In the genomic region with DNA sequence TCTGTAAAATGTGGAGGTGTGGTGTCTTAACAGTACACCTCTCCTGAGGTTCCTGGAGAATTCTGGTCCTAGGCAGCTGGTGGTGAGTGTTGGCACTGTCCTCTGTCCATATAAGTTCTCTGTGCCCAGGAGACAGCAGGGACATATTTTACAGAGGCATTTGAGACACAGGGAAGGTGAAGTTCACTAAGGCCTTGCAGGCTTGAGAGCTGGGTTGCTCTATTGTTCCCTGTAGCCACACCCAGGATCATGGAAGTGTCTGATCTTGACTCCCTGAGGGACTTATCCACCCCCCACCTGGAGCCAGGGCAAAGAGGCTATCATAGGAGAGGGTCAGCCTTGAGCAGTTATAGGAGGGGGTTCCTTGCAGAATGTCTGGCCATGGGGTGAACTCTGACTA, we compare ENCODE assay signal across 9 mouse cellular contexts. TPM values are rescaled to one million over a fixed set of nuclear protein-coding genes. Genes with fewer than 3 reads are reported as not detected.
A peak's percentile ranks its signal among the peaks of the same experiment; 100 is the strongest.
DNase-seq lines count a peak whose midpoint lies in the region; ATAC-seq and TF ChIP-seq lines count a peak whose summit lies in the region.
"Had no signal": no experiment of that assay in that cellular context is flagged by ENCODE, and none has a peak within 500 bp of the region (broad histone marks: within the 10 kb centered on the region; RNA-seq: fewer than 3 reads in every experiment).

No protein-coding gene starts in this region.

- H3K27ac ChIP-seq in heart, embryonic 14.5 days (replicated peaks in 1 of 2; ENCODE audit: control insufficient read depth in 1 of 2, insufficient read depth in 1 of 2, low read depth in 2 of 2, low read length in 2 of 2) = no peak overlapping the region
- H3K27ac ChIP-seq in CH12.LX (ENCODE audit: insufficient read depth, low read depth) = no peak overlapping the region
- H3K27ac ChIP-seq in forebrain, embryonic 16.5 days (ENCODE audit: low read length) = no peak overlapping the region
- H3K27ac ChIP-seq in liver, embryonic 16.5 days (ENCODE audit: low read length) = peak overlapping the region; percentile 21
- H3K27ac ChIP-seq: embryonic facial prominence, embryonic 13.5 days had no signal

- H3K27me3 ChIP-seq in heart, embryonic 14.5 days (ENCODE audit: control insufficient read depth, insufficient read depth, low read length) = no peaks in the 10 kb centered on the region
- H3K27me3 ChIP-seq in CH12.LX (replicated peaks) = peaks cover 82% of the 10 kb centered on the region
- H3K27me3 ChIP-seq in forebrain, embryonic 16.5 days (replicated peaks; ENCODE audit: control insufficient read depth, insufficient read depth, low read length) = no peaks in the 10 kb centered on the region
- H3K27me3 ChIP-seq in liver, embryonic 16.5 days (ENCODE audit: control insufficient read depth, insufficient read depth, low read depth, low read length) = no peaks in the 10 kb centered on the region
- H3K27me3 ChIP-seq: embryonic facial prominence, embryonic 13.5 days had no signal

- H3K4me1 ChIP-seq in heart, embryonic 14.5 days (ENCODE audit: control insufficient read depth in 2 of 2, insufficient read depth in 2 of 2, low read length in 2 of 2) = peaks cover 9 to 11% of the 10 kb centered on the region in 2 experiments; a peak in 3 of 4 replicates
- H3K4me1 ChIP-seq in CH12.LX (ENCODE audit: control insufficient read depth in 1 of 2, insufficient read depth in 2 of 2) = peaks cover 0 to 3% of the 10 kb centered on the region in 2 experiments; a peak in 1 of 4 replicates
- H3K4me1 ChIP-seq in forebrain, embryonic 16.5 days (replicated peaks; ENCODE audit: control insufficient read depth, insufficient read depth, low read length) = no peaks in the 10 kb centered on the region; the same call in 1 of the 2 replicates
- H3K4me1 ChIP-seq in liver, embryonic 16.5 days (ENCODE audit: control insufficient read depth, low read depth, low read length) = no peaks in the 10 kb centered on the region; the same call in none of the 2 replicates
- H3K4me1 ChIP-seq: embryonic facial prominence, embryonic 13.5 days had no signal

- H3K79me2 ChIP-seq in CH12.LX (replicated peaks; ENCODE audit: control insufficient read depth, extremely low read depth, insufficient read depth, poor library complexity, severe bottlenecking) = no peaks in the 10 kb centered on the region

- no peak for TF ChIP-seq RAD21 in CH12.LX (IDR thresholded peaks at IDR 0.05; ENCODE audit: low read depth, low read length)

- in situ Hi-C loops in CH12.LX (cut with MboI; ENCODE audit: low pct_ligation_motif_present, low pct_unique_long_range_greater_than_20kb, low sequenced_read_pairs) = no loop called here

- no peak overlapping the region; the same call in 1 of the 2 replicates for H3K4me2 ChIP-seq in heart, embryonic 14.5 days (ENCODE audit: low read length)
- peak overlapping the region; percentile 62 for H3K4me2 ChIP-seq in CH12.LX (ENCODE audit: insufficient read depth, low read depth, poor library complexity, severe bottlenecking)
- peak overlapping the region; percentile 23; the same call in 1 of the 2 replicates for H3K4me2 ChIP-seq in forebrain, embryonic 16.5 days (ENCODE audit: low read length)
- H3K4me2 ChIP-seq in liver, embryonic 16.5 days (ENCODE audit: low read depth, low read length) = peak overlapping the region; percentile 52

- no peak for TF ChIP-seq POLR2A in CH12.LX (IDR thresholded peaks at IDR 0.05; ENCODE audit: low read depth, low read length)

- no peak for TF ChIP-seq EP300 in CH12.LX (IDR thresholded peaks at IDR 0.05; ENCODE audit: low read length)

- DNase-seq in heart, adult 9 months (ENCODE audit: low spot score in 2 of 2) = no peak
- DNase-seq in CH12.LX (ENCODE audit: extremely low read depth) = no peak
- no peak for DNase-seq in thymus, postnatal 10 days (ENCODE audit: low spot score in 2 of 2)
- DNase-seq in embryo, embryonic 10.5 days (ENCODE audit: low spot score) = no peak

- H3K9ac ChIP-seq in heart, embryonic 14.5 days (ENCODE audit: low read length) = 0 out of 2 replicates have a peak overlapping the region, but pooled peaks have one; percentile 16
- H3K9ac ChIP-seq in CH12.LX (ENCODE audit: insufficient read depth, low read depth) = no peak overlapping the region
- H3K9ac ChIP-seq in forebrain, embryonic 16.5 days (replicated peaks; ENCODE audit: low read depth, low read length) = peak overlapping the region; percentile 29
- H3K9ac ChIP-seq in liver, embryonic 16.5 days (ENCODE audit: low read depth, low read length) = peak overlapping the region; percentile 38
- H3K9ac ChIP-seq: embryonic facial prominence, embryonic 13.5 days had no signal

- no peak for TF ChIP-seq CTCF in CH12.LX (conservative IDR thresholded peaks at IDR 0.05 in 1 of 2, IDR thresholded peaks at IDR 0.05 in 1 of 2; ENCODE audit: low read depth in 2 of 2, low read length in 2 of 2)

- no peaks in the 10 kb centered on the region for H3K9me3 ChIP-seq in heart, embryonic 14.5 days (ENCODE audit: control insufficient read depth, low read length)
- H3K9me3 ChIP-seq in CH12.LX (replicated peaks; ENCODE audit: low read length) = no peaks in the 10 kb centered on the region
- no peaks in the 10 kb centered on the region for H3K9me3 ChIP-seq in forebrain, embryonic 16.5 days (ENCODE audit: control insufficient read depth, low read length)
- no peaks in the 10 kb centered on the region for H3K9me3 ChIP-seq in liver, embryonic 16.5 days (replicated peaks; ENCODE audit: control insufficient read depth, low read length)
- H3K9me3 ChIP-seq: embryonic facial prominence, embryonic 13.5 days had no signal

- no peak for ATAC-seq in heart, embryonic 14.5 days (ENCODE audit: insufficient number of reproducible peaks, insufficient read depth, low FRiP score, low read depth)
- no peak for ATAC-seq in forebrain, embryonic 16.5 days
- no peak for ATAC-seq in liver, embryonic 16.5 days (ENCODE audit: low read depth)
- ATAC-seq in megakaryocyte progenitor cell, adult 5-6 weeks (replicated peaks; ENCODE audit: poor library complexity) = no peak

- H3K36me3 ChIP-seq in heart, embryonic 14.5 days (ENCODE audit: control insufficient read depth, insufficient read depth, low read length) = no peaks in the 10 kb centered on the region
- H3K36me3 ChIP-seq in CH12.LX (replicated peaks in 1 of 2; ENCODE audit: control insufficient read depth in 1 of 2, insufficient read depth in 1 of 2, low read length in 1 of 2) = no peaks in the 10 kb centered on the region
- no peaks in the 10 kb centered on the region for H3K36me3 ChIP-seq in forebrain, embryonic 16.5 days (ENCODE audit: control insufficient read depth, insufficient read depth)
- no peaks in the 10 kb centered on the region for H3K36me3 ChIP-seq in liver, embryonic 16.5 days (ENCODE audit: control insufficient read depth, insufficient read depth)
- H3K36me3 ChIP-seq: embryonic facial prominence, embryonic 13.5 days had no signal

- dilution Hi-C loops in CH12.LX (cut with MboI; ENCODE audit: extremely low pct_ligation_motif_present, extremely low pct_unique_long_range_greater_than_20kb, low sequenced_read_pairs) = no loop called here

- no peak overlapping the region for H3K4me3 ChIP-seq in heart, embryonic 14.5 days (ENCODE audit: control insufficient read depth in 1 of 2, insufficient read depth in 1 of 2, low read depth in 1 of 2, low read length in 2 of 2)
- no peak overlapping the region for H3K4me3 ChIP-seq in CH12.LX (replicated peaks in 1 of 3; ENCODE audit: low read depth in 2 of 3, low read length in 2 of 3, poor library complexity in 1 of 3)
- peak overlapping the region; percentile 5 for H3K4me3 ChIP-seq in forebrain, embryonic 16.5 days (replicated peaks; ENCODE audit: low read length)
- peak overlapping the region; percentile 45 for H3K4me3 ChIP-seq in liver, embryonic 16.5 days (ENCODE audit: low read depth, low read length)

TF ChIP-seq in CH12.LX, 34 proteins besides CTCF, POLR2A, EP300 and RAD21:
- TF ChIP-seq ZC3H11A (IDR thresholded peaks at IDR 0.05; ENCODE audit: low read depth, low read length) (no peak), ZMIZ1 (IDR thresholded peaks at IDR 0.05; ENCODE audit: low read depth, low read length) (no peak), ZKSCAN1 (IDR thresholded peaks at IDR 0.05; ENCODE audit: borderline replicate concordance, low read depth, low read length) (no peak), NRF1 (IDR thresholded peaks at IDR 0.05; ENCODE audit: low read depth, low read length) (no peak), MAZ (IDR thresholded peaks at IDR 0.05; ENCODE audit: low read depth, low read length) (no peak)
TF ChIP-seq in CH12.LX: peak in this region for 0.

RNA-seq across cellular contexts. Expression of a gene that starts 53.3 kb away (rescaled TPM):
- polyA plus RNA-seq in heart, embryonic 14.5 days (2014; fragmentation: Nextera tagmentation; extraction: Ambion mirVana) = 12.8 and 14.8 TPM in 2 replicates
- 0.55 and 0.59 TPM in 2 replicates for total RNA-seq in CH12.LX (2012; rRNA removed)
- total RNA-seq in CH12.LX (2014; rRNA removed) = 0.15 TPM in 1 of 2 replicates, not detected in the other
- polyA plus RNA-seq in CH12.LX (2012; ENCODE audit: insufficient read length, low read depth) = 0.10 TPM in 1 of 2 replicates, not detected in the other
- 2.4 and 3.3 TPM in 2 replicates for polyA plus RNA-seq in forebrain, embryonic 16.5 days (2015; fragmentation: Nextera tagmentation; extraction: Ambion mirVana)
- polyA plus RNA-seq in liver, embryonic 16.5 days (2015; fragmentation: Nextera tagmentation; extraction: Ambion mirVana) = 46.0 and 49.8 TPM in 2 replicates
- 3.3 and 6.4 TPM in 2 replicates for total RNA-seq in megakaryocyte progenitor cell, adult 5-6 weeks (2015)
- total RNA-seq in megakaryocyte progenitor cell, adult 5-6 weeks (2017) = 2.4 and 4.0 TPM in 2 replicates

Comparison
In these comparisons a context has a peak if more than half of its experiments do, and no peak if none do; other contexts are left out.
1. H3K4me3 ChIP-seq: peak in forebrain, embryonic 16.5 days (single experiment) and liver, embryonic 16.5 days (single experiment); none in heart, embryonic 14.5 days (0 of 2) and CH12.LX (0 of 3).